Mouse (Mus musculus) liver, adult 2 months (tissue): Measurements from ENCODE around the gene Icam4. TPM values are rescaled to one million over a fixed set of nuclear protein-coding genes. Genes with fewer than 3 reads are reported as not detected.

Experiments
- DNase-seq: peaks from one replicate; pipeline ENCODE4 v3.0.0-alpha.2; 2011; ENCODE audit warnings: low read depth, low spot score; ENCODE audit errors: extremely low read depth
- H3K27ac ChIP-seq: fragments of 200-500 bp; replicated peaks from 2 replicates; pipeline ENCODE4 v1.5.1; 2012; ENCODE audit warnings: low read depth, mild to moderate bottlenecking, control low read depth, inconsistent platforms, low read length; ENCODE audit not compliant: insufficient read depth
- H3K27me3 ChIP-seq: fragments of 200-500 bp; 2 replicates; pipeline ENCODE4 v1.6.1; 2012; ENCODE audit warnings: mild to moderate bottlenecking, moderate library complexity, low read length, inconsistent platforms; ENCODE audit not compliant: control insufficient read depth, insufficient read depth
- H3K36me3 ChIP-seq: fragments of 200-500 bp; 2 replicates; pipeline ENCODE4 v1.6.1; 2012; ENCODE audit warnings: low read length, inconsistent platforms; ENCODE audit not compliant: control insufficient read depth, insufficient read depth
- H3K4me1 ChIP-seq: fragments of 200-500 bp; 2 replicates; pipeline ENCODE4 v1.6.1; 2011; ENCODE audit warnings: low read length; ENCODE audit not compliant: control insufficient read depth, insufficient read depth
- H3K4me3 ChIP-seq: fragments of 200-500 bp; 2 replicates; pipeline ENCODE4 v1.5.1; 2011; ENCODE audit warnings: low read depth, mild to moderate bottlenecking, control low read depth, low read length, moderate library complexity; ENCODE audit not compliant: insufficient read depth
- H3K79me2 ChIP-seq: fragments of 200-500 bp; 2 replicates; pipeline ENCODE4 v1.6.1; 2012; ENCODE audit warnings: inconsistent platforms, mild to moderate bottlenecking, low read length, moderate library complexity; ENCODE audit not compliant: control insufficient read depth, insufficient read depth
- H3K9ac ChIP-seq: fragments of 200-500 bp; 2 replicates; pipeline ENCODE4 v1.6.1; 2012; ENCODE audit warnings: low read depth, mild to moderate bottlenecking, control low read depth, inconsistent platforms, low read length
- CTCF ChIP-seq: fragments of 200-500 bp; IDR thresholded peaks from 2 replicates; pipeline ENCODE4 v1.5.1; 2011; ENCODE audit warnings: low read depth, low read length, control low read depth
- POLR2A ChIP-seq: fragments of 200-500 bp; IDR thresholded peaks from 2 replicates; pipeline ENCODE4 v1.6.1; 2011; ENCODE audit warnings: low read length, control low read depth; ENCODE audit not compliant: insufficient read depth; ENCODE audit errors: extremely low read depth
- WGBS: fragments of 180-500 bp; shearing (Covaris S2); methylation state at CpG from one replicate; pipeline ENCODE4 v1.1.7; 2018; 5-methylcytosine and 5-hydroxymethylcytosine counted together
- polyA plus RNA-seq: library from polyadenylated mRNA; depleted of rRNA; stranded (reverse); fragments of >200 nt; gene quantifications from 2 replicates; pipeline ENCODE4 v1.2.3, GENCODE M21; 2012
- total RNA-seq: library from RNA; depleted of rRNA; stranded (reverse); fragments of >200 nt; gene quantifications from 2 replicates; pipeline ENCODE4 v1.2.3, GENCODE M21; 2014

Icam4 gene
- total and polyA plus RNA-seq, 2 experiments: 0.28 to 0.81 TPM

- Histone ChIP-seq H3K79me2 (peaks cover 4% of the 10 kb centered on the region; the same call in 1 of the 2 replicates), H3K9ac (no peak overlapping the region), H3K4me1 (peaks cover 4% of the 10 kb centered on the region; the same call in 1 of the 2 replicates), H3K27ac (no peak overlapping the region), H3K36me3 (peaks cover 12% of the 10 kb centered on the region), H3K27me3 (no peaks in the 10 kb centered on the region), H3K4me3 (no peak overlapping the region)
- TF ChIP-seq CTCF (no peak), POLR2A (no peak)
- no peak for DNase-seq
- WGBS: 93% methylated on average over 3 of the region's 3 CpGs
Measured at GRCm38 (mm10) chr9:21021363-21021762, 7.8 kb upstream of the Icam4 start.

DNA sequence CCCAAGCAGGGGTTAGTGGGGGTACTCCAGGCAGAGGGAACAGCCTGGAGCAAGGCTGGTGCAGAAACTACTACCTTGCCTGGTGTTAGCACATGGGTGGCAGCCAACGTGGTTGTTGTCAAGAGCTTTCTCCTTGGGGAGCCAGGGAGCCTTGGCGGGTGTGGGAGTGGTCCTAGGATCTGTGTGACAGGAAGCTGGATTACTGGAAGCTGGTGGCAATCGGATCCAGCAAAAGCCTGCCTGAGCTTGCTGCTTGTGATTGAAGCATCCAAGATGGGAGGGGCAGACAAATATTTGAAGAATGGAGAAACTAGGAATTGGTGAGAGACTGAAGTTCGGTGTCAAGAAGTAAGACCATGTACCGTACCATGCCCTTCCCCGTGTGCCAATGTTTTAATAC, 6.9 kb upstream of the Icam4 start:
- WGBS: 50% methylated on average over 6 of the region's 6 CpGs
- no peaks in the 10 kb centered on the region for H3K27me3 ChIP-seq
- H3K9ac ChIP-seq: no peak overlapping the region
- H3K4me3 ChIP-seq: no peak overlapping the region
- DNase-seq: no peak
- no peak overlapping the region for H3K27ac ChIP-seq
- H3K36me3 ChIP-seq: peaks cover 12% of the 10 kb centered on the region
- H3K79me2 ChIP-seq: no peaks in the 10 kb centered on the region
- no peak for TF ChIP-seq POLR2A
- TF ChIP-seq CTCF: no peak
- 0 out of 2 replicates have a peak, but pooled peaks cover under 1% of the 10 kb centered on the region for H3K4me1 ChIP-seq

GRCm38 (mm10) chr9:21022726-21023125, 6.4 kb upstream of the Icam4 start:
- no peak for DNase-seq
- TF ChIP-seq POLR2A (no peak), CTCF (peak; percentile 11; the same call in 1 of the 2 replicates)
- no peaks in the 10 kb centered on the region for H3K79me2 ChIP-seq
- peaks cover 14% of the 10 kb centered on the region for H3K36me3 ChIP-seq
- H3K27ac ChIP-seq: no peak overlapping the region
- 80% methylated on average over 1 of the region's 1 CpGs for WGBS
- no peak overlapping the region for H3K9ac ChIP-seq
- H3K4me3 ChIP-seq: no peak overlapping the region
- H3K4me1 ChIP-seq: no peaks in the 10 kb centered on the region
- no peaks in the 10 kb centered on the region for H3K27me3 ChIP-seq

DNA sequence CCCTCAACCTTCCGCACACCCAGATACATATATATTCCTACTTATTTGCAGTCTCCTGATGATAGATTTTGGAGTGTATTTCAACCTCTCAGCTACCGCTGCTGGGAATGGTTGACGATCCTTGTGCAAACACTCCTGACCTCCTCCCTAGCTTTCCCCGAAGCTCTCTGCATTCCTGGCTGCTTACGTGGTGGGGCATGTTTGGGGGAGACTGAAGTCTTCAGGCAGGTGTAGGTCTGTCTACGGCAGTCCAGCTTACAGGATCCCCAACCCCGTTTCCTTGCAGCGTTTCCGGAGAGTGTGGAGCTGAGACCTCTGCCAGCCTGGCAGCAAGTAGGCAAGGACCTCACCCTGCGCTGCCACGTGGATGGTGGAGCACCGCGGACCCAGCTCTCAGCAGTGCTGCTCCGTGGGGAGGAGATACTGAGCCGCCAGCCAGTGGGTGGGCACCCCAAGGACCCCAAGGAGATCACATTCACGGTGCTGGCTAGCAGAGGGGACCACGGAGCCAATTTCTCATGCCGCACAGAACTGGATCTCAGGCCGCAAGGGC, 3.8 kb upstream of the Icam4 start:
- Histone ChIP-seq H3K4me1 (peaks cover 8% of the 10 kb centered on the region), H3K4me3 (no peak overlapping the region), H3K79me2 (no peaks in the 10 kb centered on the region), H3K36me3 (peaks cover 12% of the 10 kb centered on the region), H3K27me3 (no peaks in the 10 kb centered on the region), H3K27ac (no peak overlapping the region), H3K9ac (no peak overlapping the region)
- TF ChIP-seq CTCF: no peak
- 84% methylated on average over 19 of the region's 19 CpGs for WGBS
- DNase-seq: no peak

GRCm38 (mm10) chr9:21026849-21027248, 2.3 kb upstream of the Icam4 start:
- no peak for DNase-seq
- no peak overlapping the region for H3K27ac ChIP-seq
- no peak overlapping the region for H3K4me3 ChIP-seq
- peaks cover 2% of the 10 kb centered on the region; the same call in 1 of the 2 replicates for H3K36me3 ChIP-seq
- H3K9ac ChIP-seq: no peak overlapping the region
- H3K79me2 ChIP-seq: no peaks in the 10 kb centered on the region
- no peaks in the 10 kb centered on the region for H3K27me3 ChIP-seq
- peaks cover 15% of the 10 kb centered on the region for H3K4me1 ChIP-seq
- TF ChIP-seq CTCF: no peak
- TF ChIP-seq POLR2A: no peak
- WGBS: 92% methylated on average over 12 of the region's 12 CpGs

DNA sequence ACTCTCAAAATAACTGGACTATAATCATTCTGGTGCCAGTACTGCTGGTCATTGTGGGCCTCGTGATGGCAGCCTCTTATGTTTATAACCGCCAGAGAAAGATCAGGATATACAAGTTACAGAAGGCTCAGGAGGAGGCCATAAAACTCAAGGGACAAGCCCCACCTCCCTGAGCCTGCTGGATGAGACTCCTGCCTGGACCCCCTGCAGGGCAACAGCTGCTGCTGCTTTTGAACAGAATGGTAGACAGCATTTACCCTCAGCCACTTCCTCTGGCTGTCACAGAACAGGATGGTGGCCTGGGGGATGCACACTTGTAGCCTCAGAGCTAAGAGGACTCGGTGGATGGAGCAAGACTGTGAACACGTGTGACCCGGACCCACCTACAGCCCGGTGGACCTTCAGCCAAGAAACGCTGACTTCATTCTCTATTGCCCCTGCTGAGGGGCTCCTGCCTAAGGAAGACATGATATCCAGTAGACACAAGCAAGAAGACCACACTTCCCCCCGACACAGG, 1.3 kb upstream of the Icam4 start:
- no peak overlapping the region for H3K4me3 ChIP-seq
- no peaks in the 10 kb centered on the region for H3K27me3 ChIP-seq
- peaks cover 2% of the 10 kb centered on the region; the same call in 1 of the 2 replicates for H3K36me3 ChIP-seq
- no peak for DNase-seq
- no peak overlapping the region for H3K27ac ChIP-seq
- H3K4me1 ChIP-seq: peaks cover 15% of the 10 kb centered on the region
- TF ChIP-seq POLR2A (no peak), CTCF (no peak)
- WGBS: 87% methylated on average over 8 of the region's 8 CpGs
- H3K9ac ChIP-seq: no peak overlapping the region
- H3K79me2 ChIP-seq: no peaks in the 10 kb centered on the region
